Mouse (Mus musculus): ENCODE measurements at regions not wholly inside any gene's neighbourhood (a gene's known extent, or its start where the extent isn't known, plus 50 kb on each side); places are given as distances from the start of the nearest gene placed in this dataset.

- Histone ChIP-seq H3K27ac (ENCODE audit: low read length) (no peak overlapping the region), H3K9ac (ENCODE audit: low read depth, low read length) (no peak overlapping the region), H3K36me3 (ENCODE audit: control insufficient read depth, insufficient read depth) (no peaks in the 10 kb centered on the region), H3K4me1 (ENCODE audit: control insufficient read depth, low read depth, low read length) (no peaks in the 10 kb centered on the region), H3K27me3 (ENCODE audit: control insufficient read depth, insufficient read depth, low read depth, low read length) (no peaks in the 10 kb centered on the region), H3K4me3 (ENCODE audit: low read depth, low read length) (no peak overlapping the region), H3K9me3 (replicated peaks; ENCODE audit: control insufficient read depth, low read length) (no peaks in the 10 kb centered on the region), H3K4me2 (ENCODE audit: low read depth, low read length) (no peak overlapping the region)
- ATAC-seq (ENCODE audit: low read depth) = no peak
- WGBS (ENCODE audit: insufficient replicate concordance) = 49% methylated on average over 9 of the region's 9 CpGs
Observed at GRCm38 (mm10) chr14:68182606-68183005, 1111.5 kb downstream of the Synb start.

GRCm38 (mm10) chr14:68181168-68181567 is 1112.9 kb downstream of the Synb start:
- Histone ChIP-seq H3K4me2 (ENCODE audit: low read depth, low read length) (no peak overlapping the region), H3K27me3 (ENCODE audit: control insufficient read depth, insufficient read depth, low read depth, low read length) (no peaks in the 10 kb centered on the region), H3K4me1 (ENCODE audit: control insufficient read depth, low read depth, low read length) (no peaks in the 10 kb centered on the region), H3K4me3 (ENCODE audit: low read depth, low read length) (no peak overlapping the region), H3K9ac (ENCODE audit: low read depth, low read length) (no peak overlapping the region), H3K36me3 (ENCODE audit: control insufficient read depth, insufficient read depth) (no peaks in the 10 kb centered on the region), H3K27ac (ENCODE audit: low read length) (no peak overlapping the region), H3K9me3 (replicated peaks; ENCODE audit: control insufficient read depth, low read length) (no peaks in the 10 kb centered on the region)
- WGBS (ENCODE audit: insufficient replicate concordance) = 55% methylated on average over 6 of the region's 6 CpGs
- ATAC-seq (ENCODE audit: low read depth) = no peak
